Mouse (Mus musculus) layer of hippocampus, postnatal 14 days (tissue): ENCODE measurements around the gene Dhfr. TPM values are rescaled to one million over a fixed set of nuclear protein-coding genes. Genes with fewer than 3 reads are reported as not detected.
"Not testable (repeated sequence)": the region's sequence is repeated elsewhere in the genome, so short reads cannot be mapped to it uniquely, and the experiment has no call there.

ENCODE experiments used
- DNase-seq, 2 experiments: peaks; one replicate each; pipeline ENCODE4 v3.0.0; 2021 to 2022; ENCODE audit warnings: low spot score in 2 of 2, mixed read lengths in 1 of 2
- total RNA-seq, 2 experiments: library from RNA; stranded (reverse); gene quantifications; 2 replicates each; pipeline ENCODE4 v1.2.3; 2021

Dhfr gene
- total RNA-seq, 2 experiments from 2014 or later, result 1.8 to 2.1 TPM

DNA sequence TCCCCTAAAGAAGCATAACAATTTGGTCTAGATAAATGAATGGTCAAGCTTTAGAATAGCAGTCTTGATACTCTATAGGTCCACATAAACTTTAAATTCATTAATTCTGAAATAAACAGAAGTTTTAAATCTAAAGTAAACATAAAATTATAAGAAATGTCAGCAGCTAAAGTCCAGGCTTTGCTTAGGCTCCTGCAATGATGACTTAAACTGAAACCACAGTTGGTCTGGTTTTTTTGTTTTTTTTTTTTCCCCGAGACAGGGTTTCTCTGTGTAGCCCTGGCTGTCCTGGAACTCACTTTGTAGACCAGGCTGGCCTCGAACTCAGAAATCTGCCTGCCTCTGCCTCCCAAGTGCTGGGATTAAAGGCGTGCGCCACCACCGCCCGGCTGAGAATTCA is 16.9 kb downstream of the Dhfr start:
- DNase-seq, result not testable (repeated sequence)

DNA sequence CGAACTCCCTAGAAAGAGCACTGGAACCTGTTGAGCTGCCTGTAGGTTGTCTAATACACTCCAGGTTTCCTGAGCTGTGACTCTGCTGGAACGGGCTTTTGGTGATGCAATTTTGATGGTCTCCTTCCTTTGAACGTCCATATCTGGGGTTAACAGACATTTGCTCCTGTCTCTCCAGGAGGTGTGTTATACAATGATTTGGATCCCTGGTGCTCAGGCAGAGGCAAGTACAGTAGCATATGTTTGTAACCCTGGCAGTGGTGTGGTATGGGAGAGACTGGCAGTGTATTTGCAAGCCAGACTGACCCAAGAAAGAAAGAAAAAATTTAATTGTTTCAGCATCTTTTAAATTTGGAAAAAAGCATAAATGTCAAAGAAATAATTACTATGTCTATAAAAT is 32.8 kb downstream of the Dhfr start:
- no peak for DNase-seq

DNA sequence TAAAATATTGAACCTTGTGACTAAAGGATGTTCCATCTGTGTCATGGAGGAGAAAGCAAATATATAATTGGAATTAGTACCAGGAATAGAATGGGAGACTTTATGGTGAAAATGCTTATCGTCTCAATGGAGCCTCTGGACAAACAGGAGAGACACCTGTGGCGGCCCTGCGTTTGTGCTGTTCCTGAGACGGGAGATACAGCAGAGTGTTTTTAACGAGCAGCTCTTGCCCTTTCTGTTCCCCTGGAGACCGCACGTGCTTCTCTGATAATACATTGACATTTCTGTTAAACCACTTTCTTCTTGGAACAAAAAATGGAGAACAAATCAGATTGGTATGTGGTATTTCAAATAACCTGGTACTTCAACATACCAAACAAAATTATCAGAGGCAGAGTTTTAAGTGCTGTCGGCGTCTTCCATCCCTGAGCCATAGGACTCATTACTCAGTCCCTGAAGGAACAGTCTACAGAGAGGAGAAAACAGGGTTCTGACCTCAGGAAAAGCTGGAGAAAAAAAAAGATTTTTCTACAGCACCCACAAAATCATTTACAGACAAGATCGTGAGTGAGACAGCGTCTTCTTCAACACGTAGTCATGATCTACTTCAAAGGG is 38.6 kb downstream of the Dhfr start:
- no peak for DNase-seq

DNA sequence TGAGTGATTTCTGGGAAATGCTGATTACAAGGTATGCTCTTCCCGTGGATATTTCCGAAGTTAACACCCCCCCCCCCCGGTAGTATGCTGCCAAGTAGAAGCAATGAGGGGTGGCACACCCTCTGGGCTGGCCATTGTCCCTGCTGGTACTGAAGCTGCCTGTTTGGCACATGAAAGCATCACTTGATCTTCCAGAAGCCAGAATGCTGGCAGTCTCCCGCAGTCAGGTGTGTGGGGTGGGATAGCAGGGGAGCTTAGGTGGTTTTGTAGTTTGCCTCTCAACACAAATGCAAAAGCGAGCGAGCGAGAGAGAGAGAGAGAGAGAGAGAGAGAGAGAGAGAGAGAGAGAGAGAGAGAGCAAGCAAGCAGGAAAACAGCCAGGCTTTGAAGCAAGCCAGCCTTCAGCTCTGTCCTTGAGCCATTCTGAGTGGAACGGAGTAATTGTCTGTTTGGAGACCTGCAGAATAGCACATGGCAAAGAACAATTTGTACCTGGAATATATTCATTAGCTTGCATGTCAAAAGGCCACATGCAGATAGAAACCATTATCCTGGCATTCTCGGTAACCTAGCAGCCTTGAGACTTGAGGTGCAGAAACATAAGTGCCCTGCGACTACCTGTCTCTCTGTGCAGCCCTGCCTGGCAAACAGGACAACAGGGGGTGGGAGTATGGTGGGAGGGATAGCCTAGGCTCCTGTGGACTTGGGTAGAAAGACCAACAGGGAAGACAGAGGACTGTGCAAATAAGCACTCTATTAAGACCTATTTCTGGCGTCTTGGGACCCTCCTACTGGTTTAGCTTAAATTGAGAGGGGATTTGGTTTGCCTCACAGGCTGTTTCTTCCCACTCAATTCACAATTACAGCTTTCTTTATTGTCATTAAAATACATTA is 44.2 kb downstream of the Dhfr start:
- no peak for DNase-seq

DNA sequence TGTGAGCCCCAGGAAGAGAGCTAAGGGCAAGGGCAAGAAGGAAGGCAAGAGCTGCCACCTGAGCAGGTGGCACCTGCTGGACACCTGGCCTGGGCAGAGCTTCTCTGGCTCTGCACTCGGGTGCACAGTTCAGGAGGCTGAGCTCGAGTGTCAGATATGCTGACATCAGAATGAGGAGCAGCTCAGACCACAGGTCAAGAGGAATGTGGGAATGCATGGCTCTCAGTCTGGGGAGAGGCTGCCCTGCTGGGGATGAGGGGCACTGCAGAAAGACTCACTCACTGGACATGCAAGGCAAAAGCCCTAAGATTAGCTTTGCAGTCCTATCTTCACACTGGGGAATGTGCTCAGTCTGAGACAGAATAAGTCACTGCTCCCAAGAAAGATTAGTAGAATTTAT is 47.5 kb downstream of the Dhfr start:
- DNase-seq, result no peak

DNA sequence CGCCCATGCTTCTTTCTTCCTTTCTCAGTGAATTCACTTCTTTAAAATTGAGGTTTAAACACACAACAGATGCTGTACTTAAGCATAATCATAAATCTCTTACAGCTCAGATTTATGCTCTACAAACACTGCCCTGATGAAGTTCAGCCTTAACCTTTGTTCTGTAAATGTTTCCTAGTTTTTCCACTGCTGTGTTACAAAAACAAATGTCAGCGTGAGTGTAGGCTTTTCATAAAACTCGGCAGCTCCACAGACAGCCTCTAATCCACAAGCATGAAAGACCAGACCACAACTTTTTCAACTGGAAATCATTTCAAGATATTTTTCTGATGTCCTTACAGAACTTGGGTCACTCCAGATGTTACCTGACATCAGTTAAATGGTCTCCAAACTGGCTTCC is 49.0 kb downstream of the Dhfr start:
- no peak for DNase-seq

DNA sequence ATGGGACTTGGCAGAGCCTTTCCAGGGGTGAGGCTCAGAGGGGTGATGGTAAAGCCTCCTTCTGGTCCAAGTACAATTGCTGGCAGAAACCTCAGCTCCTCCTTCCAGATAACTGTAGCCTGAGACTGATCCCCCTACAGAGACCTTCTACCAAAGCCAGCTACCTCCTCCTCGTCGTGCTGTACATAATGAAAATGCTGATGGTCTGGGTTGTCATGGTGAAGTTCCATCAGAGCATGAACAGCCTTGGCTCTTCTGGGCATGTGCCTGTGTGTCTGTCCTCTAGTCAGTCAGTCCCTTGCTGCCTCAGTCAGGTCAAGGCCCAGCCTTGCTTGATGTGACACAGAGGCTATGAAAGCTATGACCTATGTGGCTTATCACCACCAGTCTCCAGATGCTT is 56.0 kb downstream of the Dhfr start:
- no peak for DNase-seq

DNA sequence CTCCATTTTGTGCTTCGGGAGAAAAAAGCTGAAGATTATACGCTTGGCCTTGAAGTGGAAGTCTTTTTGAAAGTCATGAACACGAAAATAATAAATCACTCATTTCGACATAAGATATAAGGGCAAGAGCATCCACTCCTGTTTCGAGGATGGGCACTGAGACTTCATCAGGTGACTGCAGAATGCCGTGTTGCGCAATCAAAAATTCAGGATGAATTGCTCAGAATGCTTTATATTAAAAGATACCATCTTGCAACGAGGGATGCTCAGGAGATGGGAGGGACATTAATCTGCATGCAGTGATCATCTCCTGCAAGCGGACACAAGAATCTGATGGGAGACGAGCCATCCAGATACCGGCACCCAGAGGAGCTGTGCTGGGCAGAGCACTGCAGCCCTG is 65.1 kb downstream of the Dhfr start:
- no peak for DNase-seq

DNA sequence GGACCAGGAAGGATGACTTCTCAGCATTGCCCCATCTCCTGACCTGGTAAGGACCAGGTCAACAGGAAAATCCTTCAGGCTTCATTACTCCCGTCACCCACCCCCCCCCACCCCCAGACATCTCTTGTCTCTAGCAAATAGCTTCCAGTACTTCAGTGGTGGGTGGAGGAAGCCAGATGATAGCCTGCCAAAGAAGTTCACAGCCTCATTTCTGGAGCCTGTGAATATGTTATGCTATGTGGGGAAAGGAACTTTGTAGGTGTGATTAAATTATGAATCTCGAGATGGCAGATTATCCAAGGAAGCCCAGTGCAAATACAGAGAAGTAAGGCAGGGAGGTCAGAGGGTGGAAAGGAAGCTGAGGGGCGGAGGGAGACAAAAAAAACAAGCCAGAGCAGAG is 69.2 kb downstream of the Dhfr start:
- DNase-seq, result no peak

DNA sequence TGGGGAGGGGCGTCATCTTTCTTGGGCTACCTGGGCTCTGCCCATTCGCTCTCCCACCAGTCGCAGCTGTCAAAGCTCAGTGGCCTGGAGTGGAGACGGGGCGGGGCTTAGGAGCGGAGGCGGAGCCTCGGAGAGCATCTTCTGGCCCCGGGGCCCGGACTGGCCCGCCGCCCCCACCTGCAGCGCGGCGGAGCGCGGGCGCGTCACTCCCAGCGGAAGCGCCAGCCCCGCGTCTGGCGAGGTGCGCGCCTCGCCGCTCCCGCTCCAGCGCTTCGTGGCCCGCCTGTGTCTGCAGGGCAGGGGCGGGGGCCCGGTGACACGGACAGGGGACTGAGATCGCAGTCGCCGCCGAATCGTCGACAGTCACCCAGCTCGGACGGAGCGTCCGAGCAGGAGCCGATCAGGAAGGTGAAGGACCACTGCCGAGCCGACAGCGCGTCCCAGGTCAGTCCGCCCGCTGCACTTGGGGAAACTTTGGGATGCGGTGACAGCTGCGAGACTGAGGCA is 71.3 kb downstream of the Dhfr start, which contains the start of gene Ankrd34b:
TSS of gene Ankrd34b (plus strand) at position 139 of the 507 bp plus-strand sequence.
- peak; percentile 22 to 36 for DNase-seq

DNA sequence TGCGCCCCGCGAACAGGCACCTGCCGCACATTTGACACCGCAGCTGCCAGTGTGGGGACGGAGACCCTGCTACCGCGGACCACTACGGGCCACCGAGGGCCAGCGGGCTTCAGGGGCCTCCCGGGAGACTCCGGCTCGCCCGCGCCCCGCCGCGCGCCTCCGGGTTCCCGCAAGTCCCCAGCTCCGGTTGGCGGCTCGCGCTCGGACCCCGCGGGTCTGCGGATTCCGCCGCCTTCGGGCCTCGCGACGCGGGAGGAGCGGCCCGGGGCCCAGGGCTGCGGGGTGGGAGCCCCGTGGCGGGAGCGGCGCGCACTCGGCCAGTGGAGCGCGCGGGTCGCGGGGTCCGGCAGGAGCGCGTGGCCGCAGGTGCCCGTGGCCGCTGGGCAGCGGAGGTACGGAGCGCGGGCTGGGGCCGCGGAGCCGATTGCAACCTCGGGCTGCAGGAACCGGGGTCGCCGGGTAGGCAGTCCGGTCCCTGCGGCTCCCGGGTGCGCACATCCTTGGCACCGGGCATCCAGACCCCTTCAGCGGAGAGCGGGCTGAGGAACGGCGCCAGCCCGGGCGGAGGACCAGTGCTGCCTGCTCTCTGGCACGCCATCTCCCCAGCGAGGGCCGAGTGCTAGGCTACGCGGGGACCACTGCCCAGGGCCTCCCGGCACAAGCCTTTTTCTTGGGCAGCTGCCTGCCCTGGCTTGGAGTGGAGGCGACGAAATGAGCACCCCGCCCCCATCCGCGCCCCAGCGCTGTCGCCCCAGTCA is 71.9 kb downstream of the Dhfr start:
- peak; percentile 13 to 37 for DNase-seq

DNA sequence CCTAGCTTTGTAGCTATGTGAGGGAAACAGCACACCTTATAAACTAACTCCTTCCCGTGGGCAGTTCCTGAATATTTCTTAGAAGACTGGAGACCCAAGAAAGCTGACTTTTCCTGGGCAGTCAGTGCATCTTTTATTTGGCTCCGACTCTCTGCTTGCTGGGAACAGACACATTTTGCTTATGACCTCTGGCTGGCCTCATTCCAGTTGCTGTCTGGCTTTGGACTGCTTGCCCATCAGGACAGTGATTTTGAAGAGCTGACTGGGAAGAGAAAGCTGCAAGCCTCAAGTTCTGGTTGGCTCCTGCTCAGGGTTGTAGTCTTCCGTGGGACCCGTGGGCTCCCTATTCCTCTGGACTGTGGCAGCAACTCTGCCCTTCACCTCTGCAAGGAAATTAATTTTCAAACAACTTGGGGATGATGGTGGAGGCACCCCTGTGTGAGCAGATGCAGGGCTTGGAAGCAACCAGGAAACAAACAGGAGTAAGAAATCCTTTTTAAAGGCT is 72.9 kb downstream of the Dhfr start:
- no peak for DNase-seq

Other genes starting within 250 kb of the Dhfr start
- 10 to 100 TPM; 73.4 to 76.1 TPM for gene Rasgrf2, start 223.1 kb upstream of the Dhfr start, total RNA-seq
- gene Gm20379, start 48.7 kb upstream of the Dhfr start, total RNA-seq, result not detected
- gene Msh3, start 277 bp downstream of the Dhfr start, total RNA-seq, result 10 to 100 TPM; 24.7 to 29.0 TPM
- gene Ankrd34b, start 71.2 kb downstream of the Dhfr start, total RNA-seq, result 10 to 100 TPM; 13.4 to 14.2 TPM
- gene Fam151b, start 129.3 kb downstream of the Dhfr start, total RNA-seq, result 10 to 100 TPM in 1 of 2 experiments, 1 to 10 TPM in 1; 8.9 to 11.0 TPM
- gene Zfyve16, start 176.1 kb downstream of the Dhfr start, total RNA-seq, result 10 to 100 TPM; 19.6 to 20.1 TPM
- gene Spz1, start 221.4 kb downstream of the Dhfr start, total RNA-seq, result not detected